Mouse (Mus musculus) kidney, embryonic 14.5 days (tissue): ENCODE measurements around the gene Prr5l. TPM values are rescaled to one million over a fixed set of nuclear protein-coding genes. Genes with fewer than 3 reads are reported as not detected.

Experiments
- ATAC-seq: fragments of 200-750 bp; cut with Nextera tagmentation; 2 replicates; pipeline ENCODE4 v1.8.0; 2017; ENCODE audit warnings: moderate number of reproducible peaks, mild to moderate bottlenecking, moderate TSS enrichment, moderate library complexity; ENCODE audit not compliant: low FRiP score, low TSS enrichment
- H3K27ac ChIP-seq: fragments of 300-500 bp; sonication (generic); 2 replicates; pipeline ENCODE4 v1.5.1; 2014; ENCODE audit warnings: low read depth, mild to moderate bottlenecking, low read length, moderate library complexity, mixed read lengths
- H3K27me3 ChIP-seq: fragments of 300-500 bp; sonication (generic); 2 replicates; pipeline ENCODE4 v1.6.1; 2014; ENCODE audit warnings: mild to moderate bottlenecking, low read length; ENCODE audit not compliant: control insufficient read depth, insufficient read depth
- H3K36me3 ChIP-seq: fragments of 300-500 bp; sonication (generic); 2 replicates; pipeline ENCODE4 v1.6.1; 2014; ENCODE audit warnings: low read length, mixed read lengths; ENCODE audit not compliant: control insufficient read depth, insufficient read depth
- H3K4me1 ChIP-seq: fragments of 300-500 bp; sonication (generic); 2 replicates; pipeline ENCODE4 v1.6.1; 2014; ENCODE audit warnings: low read length, mixed read lengths; ENCODE audit not compliant: control insufficient read depth, insufficient read depth
- H3K4me2 ChIP-seq: fragments of 300-500 bp; sonication (generic); replicated peaks from 2 replicates; pipeline ENCODE4 v1.6.1; 2014; ENCODE audit warnings: low read depth, mild to moderate bottlenecking, low read length
- H3K4me3 ChIP-seq: fragments of 300-500 bp; sonication (generic); 2 replicates; pipeline ENCODE4 v1.5.1; 2014; ENCODE audit warnings: mild to moderate bottlenecking, low read length
- H3K9ac ChIP-seq: fragments of 300-500 bp; sonication (generic); 2 replicates; pipeline ENCODE4 v1.6.1; 2014; ENCODE audit warnings: low read depth, mild to moderate bottlenecking, low read length, moderate library complexity
- H3K9me3 ChIP-seq: fragments of 300-500 bp; sonication (generic); 2 replicates; pipeline ENCODE4 v1.6.1; 2016; ENCODE audit warnings: low read length; ENCODE audit not compliant: control insufficient read depth
- WGBS: fragments of 180-500 bp; shearing (Covaris S2); extraction: QIAGEN DNeasy Blood & Tissue Kit; methylation state at CpG from one replicate; pipeline ENCODE4 v1.1.7; 2014; 5-methylcytosine and 5-hydroxymethylcytosine counted together
- polyA plus RNA-seq: library from polyadenylated mRNA; unstranded; fragments of >200 nt; fragmentation: Nextera tagmentation; extraction: Ambion mirVana; gene quantifications from 2 replicates; pipeline ENCODE4 v1.2.1, GENCODE M21; 2014

The Prr5l gene
- polyA plus RNA-seq, 1 experiment from 2014 or later: 56.8 TPM

DNA sequence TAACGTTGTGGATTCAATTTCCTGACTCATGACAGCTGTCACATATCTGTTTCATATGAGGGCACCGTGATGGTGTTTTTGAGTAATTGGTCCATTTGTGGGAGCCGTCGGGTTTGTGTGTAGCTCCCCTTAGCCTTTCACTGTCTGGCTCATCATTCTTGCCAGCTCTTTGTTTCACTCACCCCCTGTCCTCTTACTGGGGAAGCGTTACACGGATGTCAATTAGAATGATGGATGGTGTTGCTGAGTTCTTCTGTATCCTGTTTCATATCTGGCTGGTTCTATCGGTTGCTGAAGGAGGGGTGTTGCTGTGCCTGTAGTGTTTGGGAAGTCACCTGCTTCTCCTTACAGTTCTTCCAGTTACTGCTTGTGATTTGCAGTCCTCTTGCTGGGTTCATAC is 8.3 kb upstream of the Prr5l start:
- no peak for ATAC-seq
- Histone ChIP-seq H3K4me3 (no peak overlapping the region), H3K4me2 (no peak overlapping the region), H3K4me1 (peaks cover 4% of the 10 kb centered on the region; the same call in 1 of the 2 replicates), H3K36me3 (no peaks in the 10 kb centered on the region), H3K27ac (no peak overlapping the region), H3K9me3 (no peaks in the 10 kb centered on the region), H3K27me3 (no peaks in the 10 kb centered on the region), H3K9ac (no peak overlapping the region)
- WGBS: 24% methylated on average over 7 of the region's 7 CpGs

DNA sequence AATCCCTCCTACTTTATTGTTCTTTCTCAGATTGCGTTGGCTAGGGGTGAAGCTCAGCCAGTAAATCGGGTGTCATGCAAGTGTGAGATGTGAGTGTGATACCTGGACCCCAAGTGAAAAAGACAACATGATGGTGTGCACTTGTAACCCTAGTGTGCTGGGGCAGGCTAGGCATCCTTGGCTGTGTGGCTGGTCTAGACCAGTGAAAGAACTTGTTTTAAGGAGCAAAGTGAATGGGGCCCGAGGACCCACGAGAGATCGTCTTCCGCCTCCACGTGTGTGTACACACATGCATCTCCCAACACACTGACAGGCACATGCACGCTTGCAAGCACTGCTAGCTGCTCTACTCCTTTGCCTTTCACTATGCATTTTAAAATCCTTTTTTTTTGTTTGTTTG is 6.1 kb upstream of the Prr5l start:
- Histone ChIP-seq H3K9ac (no peak overlapping the region), H3K4me2 (no peak overlapping the region), H3K36me3 (no peaks in the 10 kb centered on the region), H3K4me3 (no peak overlapping the region), H3K4me1 (peaks cover 4% of the 10 kb centered on the region; the same call in 1 of the 2 replicates), H3K27ac (no peak overlapping the region), H3K9me3 (no peaks in the 10 kb centered on the region), H3K27me3 (no peaks in the 10 kb centered on the region)
- 86% methylated on average over 8 of the region's 8 CpGs for WGBS
- no peak for ATAC-seq

GRCm38 (mm10) chr2:101885768-101886438 is 3.1 kb upstream of the Prr5l start, which contains the start of gene Commd9:
TSS of gene Commd9 (plus strand) at chr2:101886247.
- Histone ChIP-seq H3K27me3 (no peaks in the 10 kb centered on the region), H3K27ac (no peak within 1 kb of the TSS), H3K4me2 (peak within 1 kb of the TSS; percentile 77), H3K4me3 (peak within 1 kb of the TSS; percentile 56), H3K9ac (peak within 1 kb of the TSS; percentile 48), H3K36me3 (no peaks in the 10 kb centered on the region), H3K9me3 (no peaks in the 10 kb centered on the region), H3K4me1 (peaks cover 4% of the 10 kb centered on the region; the same call in 1 of the 2 replicates)
- peak; percentile 98 for ATAC-seq
- 12% methylated on average over 22 of the region's 22 CpGs for WGBS

DNA sequence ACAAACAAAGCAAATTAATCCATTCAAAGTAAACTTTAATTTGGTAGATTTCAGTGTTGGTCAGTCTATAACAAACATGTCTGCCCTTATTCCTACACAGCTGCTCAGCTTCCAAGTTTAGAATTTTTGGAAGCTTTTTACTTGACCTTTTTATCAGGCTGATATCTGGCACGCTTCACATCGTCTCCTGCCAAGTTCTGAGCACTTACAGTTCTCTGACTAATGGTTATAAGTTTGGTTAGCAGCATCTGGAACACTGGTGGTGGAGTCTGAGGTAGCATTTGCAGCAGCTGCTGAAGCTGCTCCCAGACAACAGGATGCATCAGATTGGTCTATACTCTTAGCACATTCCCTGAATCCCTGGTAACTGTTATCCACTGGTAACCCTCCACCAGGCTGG is 1.5 kb upstream of the Prr5l start:
- no peak for ATAC-seq
- Histone ChIP-seq H3K36me3 (no peaks in the 10 kb centered on the region), H3K4me1 (peaks cover 4% of the 10 kb centered on the region; the same call in 1 of the 2 replicates), H3K4me3 (no peak overlapping the region), H3K27ac (no peak overlapping the region), H3K4me2 (no peak overlapping the region), H3K9ac (no peak overlapping the region), H3K27me3 (no peaks in the 10 kb centered on the region), H3K9me3 (no peaks in the 10 kb centered on the region)
- 74% methylated on average over 2 of the region's 2 CpGs for WGBS

DNA sequence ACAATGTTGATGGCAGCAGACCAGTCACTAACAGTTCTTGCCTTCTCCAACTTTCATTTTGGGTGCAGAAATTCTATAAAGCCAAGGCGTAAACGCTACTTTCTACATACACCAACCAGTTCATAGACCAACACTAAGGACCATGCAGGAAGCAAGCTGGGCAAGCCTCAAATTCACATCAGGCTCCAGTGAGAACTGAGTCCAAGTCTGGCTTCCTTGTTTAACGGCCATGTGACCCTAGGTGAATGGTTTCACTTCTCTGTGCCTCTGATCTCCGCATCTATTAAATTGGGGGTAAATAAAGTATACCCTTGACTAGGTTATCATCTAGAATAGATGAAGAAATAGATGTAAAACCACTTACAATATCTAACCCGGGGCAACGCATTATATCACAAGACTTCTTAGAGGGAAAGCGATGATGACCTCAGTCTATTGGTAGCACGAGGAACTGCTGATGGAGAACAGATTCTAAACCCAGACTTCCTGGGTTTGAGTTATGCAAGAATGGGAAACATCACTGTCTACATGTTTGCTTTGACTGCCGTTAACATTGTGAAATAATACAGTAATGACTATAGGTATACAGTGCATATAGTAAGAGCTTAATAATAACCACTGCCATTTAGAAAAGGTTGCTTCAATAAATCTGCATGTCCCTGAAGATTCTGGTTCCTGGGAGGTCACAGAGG is 1.2 kb downstream of the Prr5l start:
- no peak overlapping the region for H3K4me2 ChIP-seq
- H3K27me3 ChIP-seq: no peaks in the 10 kb centered on the region; the same call in 1 of the 2 replicates
- ATAC-seq: no peak
- H3K9ac ChIP-seq: no peak overlapping the region
- H3K4me3 ChIP-seq: no peak overlapping the region
- WGBS: 89% methylated on average over 9 of the region's 9 CpGs
- H3K4me1 ChIP-seq: peaks cover 1% of the 10 kb centered on the region; the same call in 1 of the 2 replicates
- H3K36me3 ChIP-seq: no peaks in the 10 kb centered on the region
- no peaks in the 10 kb centered on the region for H3K9me3 ChIP-seq
- H3K27ac ChIP-seq: no peak overlapping the region

GRCm38 (mm10) chr2:101871179-101871578 is 11.6 kb downstream of the Prr5l start:
- H3K27ac ChIP-seq: no peak overlapping the region
- ATAC-seq: peak; percentile 49; the same call in 1 of the 2 replicates
- peak overlapping the region; percentile 21; the same call in 1 of the 2 replicates for H3K4me3 ChIP-seq
- 0 out of 2 replicates have a peak overlapping the region, but pooled peaks have one; percentile 47 for H3K9ac ChIP-seq
- H3K4me1 ChIP-seq: no peaks in the 10 kb centered on the region
- H3K27me3 ChIP-seq: no peaks in the 10 kb centered on the region
- H3K4me2 ChIP-seq: peak overlapping the region; percentile 32
- 24% methylated on average over 14 of the region's 14 CpGs for WGBS
- no peaks in the 10 kb centered on the region for H3K9me3 ChIP-seq
- no peaks in the 10 kb centered on the region for H3K36me3 ChIP-seq

DNA sequence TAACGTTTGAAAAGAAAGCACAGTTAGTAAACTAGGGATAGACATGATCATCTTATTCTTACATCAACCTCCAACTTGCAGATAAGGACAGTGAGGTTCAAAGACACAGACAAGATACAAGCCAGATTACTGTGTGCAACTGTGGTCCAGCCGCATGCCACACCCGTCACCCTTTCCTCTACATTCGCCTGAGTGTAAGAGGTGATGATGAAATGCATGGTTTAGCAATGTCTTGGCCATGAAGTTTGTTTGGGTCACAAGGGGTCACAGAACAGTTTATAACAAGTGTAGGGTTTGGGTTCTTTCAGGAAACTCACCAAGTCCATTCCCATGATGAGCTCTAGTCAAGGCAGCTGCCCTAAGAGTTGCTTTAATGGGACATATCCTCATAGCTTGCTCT is 14.1 kb downstream of the Prr5l start:
- no peak overlapping the region for H3K9ac ChIP-seq
- no peaks in the 10 kb centered on the region for H3K9me3 ChIP-seq
- 98% methylated on average over 4 of the region's 4 CpGs for WGBS
- H3K4me3 ChIP-seq: no peak overlapping the region
- H3K4me1 ChIP-seq: no peaks in the 10 kb centered on the region
- no peak for ATAC-seq
- no peaks in the 10 kb centered on the region for H3K36me3 ChIP-seq
- no peak overlapping the region for H3K27ac ChIP-seq
- no peaks in the 10 kb centered on the region for H3K27me3 ChIP-seq
- no peak overlapping the region for H3K4me2 ChIP-seq

DNA sequence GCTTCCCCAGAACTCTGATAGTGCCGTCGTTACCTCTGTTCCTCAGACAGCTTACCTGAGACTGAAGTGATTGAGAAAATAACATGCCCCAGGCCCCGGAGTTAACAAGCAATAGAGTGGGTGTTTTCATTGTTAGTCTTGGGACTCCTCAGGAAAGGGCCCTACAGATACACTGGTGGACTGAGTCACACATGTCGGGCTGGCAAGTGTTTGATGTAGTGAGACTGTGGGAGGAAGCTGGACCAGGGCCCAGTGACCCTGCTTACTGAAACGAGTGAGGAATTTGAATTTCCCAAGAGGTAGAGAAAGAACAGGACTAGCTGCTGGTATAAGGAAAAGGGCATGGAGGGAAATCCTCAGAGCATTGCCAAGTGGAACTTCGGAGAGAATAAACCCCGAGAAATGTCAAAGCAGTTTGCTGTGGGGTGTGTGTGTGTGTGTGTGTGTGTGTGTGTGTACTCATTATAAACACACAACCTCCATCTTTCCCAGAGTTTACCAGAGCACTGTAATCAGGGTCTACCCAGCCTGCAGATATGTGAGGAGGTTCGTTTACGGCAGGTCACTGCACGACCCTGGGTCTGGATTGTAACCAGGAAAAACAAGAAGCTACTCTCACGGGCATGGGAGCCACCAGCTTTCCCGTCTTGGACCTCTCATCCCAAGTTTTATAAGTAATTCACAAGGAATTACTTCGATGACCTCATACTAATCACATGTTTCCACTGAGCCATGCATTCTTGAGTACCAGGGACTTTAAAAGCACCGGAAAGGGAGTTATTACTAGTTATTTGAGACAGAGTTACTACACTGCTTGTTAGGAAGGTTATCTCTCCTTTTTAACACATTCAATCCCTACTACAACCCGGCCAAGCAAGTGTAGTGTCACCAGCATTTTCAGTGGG is 20.4 kb downstream of the Prr5l start:
- Histone ChIP-seq H3K4me3 (no peak overlapping the region), H3K9me3 (no peaks in the 10 kb centered on the region), H3K4me2 (no peak overlapping the region), H3K36me3 (no peaks in the 10 kb centered on the region), H3K4me1 (0 out of 2 replicates have a peak, but pooled peaks cover 4% of the 10 kb centered on the region), H3K9ac (no peak overlapping the region), H3K27ac (no peak overlapping the region), H3K27me3 (no peaks in the 10 kb centered on the region)
- peak; percentile 60; the same call in 1 of the 2 replicates for ATAC-seq
- 48% methylated on average over 15 of the region's 15 CpGs for WGBS
